Mouse (Mus musculus): ENCODE measurements around the gene Klf13.

GRCm38 (mm10) chr7:63925413-63926360 lies 13.0 kb downstream of the Klf13 start:
- TF ChIP-seq EP300 (IDR thresholded peaks at IDR 0.05; ENCODE audit: low read length): peak; percentile 31; the same call in 1 of the 2 replicates
- TF ChIP-seq MXI1 (IDR thresholded peaks at IDR 0.05; ENCODE audit: low read depth, low read length): no peak
- TF ChIP-seq POLR2A (IDR thresholded peaks at IDR 0.05; ENCODE audit: low read depth, low read length): no peak

Measured in CH12.LX (cell line).